Mouse (Mus musculus) heart, postnatal 10 days (tissue): ENCODE data around the gene Nqo1. TPM values are rescaled to one million over a fixed set of nuclear protein-coding genes. Genes with fewer than 3 reads are reported as not detected.

Experiments
- total RNA-seq, 2 experiments: library from RNA; stranded (reverse); gene quantifications; 2 replicates each; pipeline ENCODE4 v1.2.3; 2021

The Nqo1 gene
- total RNA-seq, 2 experiments from 2014 or later = 14.8 to 17.0 TPM

Other genes starting within 250 kb of the Nqo1 start
- gene Nfat5, start 109.7 kb downstream of the Nqo1 start, total RNA-seq = 10 to 100 TPM; 37.9 to 43.0 TPM
- gene Nob1, start 21.8 kb upstream of the Nqo1 start, total RNA-seq = 10 to 100 TPM; 23.3 to 26.1 TPM
- gene Wwp2, start 33.2 kb upstream of the Nqo1 start, total RNA-seq = 10 to 100 TPM; 27.2 to 30.1 TPM
- gene Psmd7, start 185.3 kb upstream of the Nqo1 start, total RNA-seq = 10 to 100 TPM; 85.6 to 93.7 TPM